Mouse (Mus musculus) left cerebral cortex, adult 2 months (tissue): ENCODE measurements around the gene Zic4. TPM values are rescaled to one million over a fixed set of nuclear protein-coding genes. Genes with fewer than 3 reads are reported as not detected.
A peak's percentile ranks its signal among the peaks of the same experiment; 100 is the strongest.

Experiments
- DNase-seq, 2 experiments: peaks; one replicate each; pipeline ENCODE4 v3.0.0; 2021 to 2022; ENCODE audit warnings: low spot score in 2 of 2, mixed read lengths in 1 of 2; ENCODE audit errors: extremely low spot score in 1 of 2
- H3K27ac ChIP-seq: fragments of 200-600 bp; 2 replicates; pipeline ENCODE4 v1.8.1; 2022
- H3K4me3 ChIP-seq: fragments of 200-600 bp; 2 replicates; pipeline ENCODE4 v1.8.1; 2022
- CTCF ChIP-seq: fragments of 200-600 bp; IDR thresholded peaks from 2 replicates; pipeline ENCODE4 v1.8.1; 2022; ENCODE audit warnings: antibody characterized with exemption, mild to moderate bottlenecking, moderate library complexity
- intact Hi-C: fragments of 180-260 bp; cut with DNase I; formaldehyde crosslinking; loops from one replicate; pipeline ENCODE4 v1.15.1; 2025
- total RNA-seq, 2 experiments: library from RNA; stranded (reverse); gene quantifications; 2 replicates each; pipeline ENCODE4 v1.2.3; 2021

Zic4 gene
- total RNA-seq, 2 experiments from 2014 or later: 4.0 to 4.6 TPM

DNA sequence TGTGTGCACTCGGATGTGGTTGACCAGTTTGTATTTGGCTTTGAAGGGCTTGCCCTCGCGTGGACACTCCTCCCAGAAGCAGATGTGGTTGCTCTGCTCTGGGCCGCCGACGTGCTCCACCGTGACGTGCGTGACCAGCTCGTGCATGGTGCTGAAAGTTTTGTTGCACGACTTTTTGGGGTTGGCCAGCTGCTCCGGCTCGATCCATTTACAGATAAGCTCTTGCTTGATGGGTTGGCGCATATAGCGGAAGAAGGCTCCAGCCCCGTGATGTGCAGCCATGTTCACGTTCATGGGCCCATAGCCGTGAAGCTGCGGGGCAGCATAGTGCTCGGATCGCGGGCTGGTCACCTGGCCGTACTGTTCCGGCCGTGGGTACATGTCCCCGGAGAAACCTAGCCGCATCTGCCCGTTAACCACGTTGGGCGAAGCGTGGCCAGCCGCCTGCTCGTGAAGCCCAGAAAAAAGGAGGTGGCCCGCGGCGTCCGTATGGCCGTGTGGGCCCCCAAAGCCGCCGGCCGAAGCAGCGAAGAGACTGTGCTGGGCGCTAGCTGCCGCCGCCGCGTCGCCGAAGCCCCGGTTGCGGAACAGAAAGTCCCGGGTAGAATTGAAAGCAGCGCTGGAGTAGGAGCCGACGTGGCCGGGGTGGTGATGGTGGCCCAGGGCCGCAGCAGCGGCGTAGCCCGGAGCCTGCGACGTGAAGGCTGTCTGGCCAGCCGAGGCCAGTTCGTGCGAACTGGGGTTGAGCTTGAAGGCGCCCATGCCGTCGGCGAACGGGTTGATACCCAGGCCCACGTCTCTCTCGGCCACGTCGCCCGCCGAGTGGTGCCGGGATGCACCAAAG, 2.1 kb downstream of the Zic4 start:
- H3K27ac ChIP-seq: no peak overlapping the region
- intact Hi-C loops: loop anchor here (5.0 kb wide), 1 partner anchor 232 kb away; no protein-coding TSS in a partner anchor
- TF ChIP-seq CTCF: no peak
- no peak for DNase-seq
- H3K4me3 ChIP-seq: peak overlapping the region; percentile 29

DNA sequence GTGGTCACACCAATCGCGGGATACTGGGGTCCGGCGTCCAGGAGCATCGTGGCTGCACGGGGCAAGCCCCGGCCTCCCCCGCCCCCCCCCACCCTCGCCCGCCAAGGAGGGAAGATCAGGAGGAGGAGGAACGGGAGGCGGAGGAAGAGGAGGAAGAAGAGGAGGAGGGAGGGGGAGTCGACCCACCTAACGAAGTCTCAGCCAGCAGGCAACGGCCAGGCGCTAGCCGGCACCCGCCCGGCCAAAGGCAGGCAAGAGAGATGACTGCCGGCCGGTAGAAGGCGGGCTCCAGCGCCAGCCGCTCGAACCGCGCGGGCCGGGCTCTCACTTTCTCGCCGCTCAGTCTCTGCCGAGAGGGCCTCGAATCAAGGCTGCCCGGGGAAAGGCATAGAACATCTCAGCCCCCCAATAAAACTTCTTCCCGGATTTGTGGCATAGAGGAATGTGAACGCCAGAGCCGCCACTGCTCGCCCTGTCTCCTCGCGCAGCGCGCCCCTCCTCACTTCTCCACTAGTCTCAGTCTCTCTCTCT, 2.8 kb downstream of the Zic4 start:
- no peak for DNase-seq
- peak overlapping the region; percentile 29 for H3K4me3 ChIP-seq
- no peak; the same call in 1 of the 2 replicates for TF ChIP-seq CTCF
- H3K27ac ChIP-seq: no peak overlapping the region
- intact Hi-C loops: loop anchor here (5.0 kb wide), 1 partner anchor 233 kb away; no protein-coding TSS in a partner anchor

DNA sequence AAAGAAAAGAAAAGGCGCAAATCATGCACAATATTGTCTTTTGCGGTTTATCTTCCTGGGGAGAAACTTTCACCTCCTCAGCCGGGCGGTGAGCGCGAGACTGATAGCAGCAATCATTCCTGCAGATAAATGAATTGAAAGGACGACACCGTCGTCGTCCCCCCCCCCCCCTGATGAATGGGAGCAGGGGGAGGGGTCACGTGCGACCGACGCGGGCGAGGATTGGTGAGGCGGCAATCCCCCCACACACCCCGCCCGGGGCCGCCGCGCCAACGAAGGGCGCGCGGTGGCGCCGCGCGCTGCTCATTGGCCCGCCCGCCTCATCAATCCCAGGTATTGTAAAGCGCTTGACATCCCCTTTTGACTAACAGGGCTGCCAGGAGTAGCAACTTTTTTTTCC, 3.5 kb downstream of the Zic4 start, which contains the start of gene Zic1:
TSS of gene Zic1 (minus strand) at position 147 of the 400 bp plus-strand sequence.
- H3K4me3 ChIP-seq: peak within 1 kb of the TSS; percentile 29
- intact Hi-C loops: no loop called here
- peak within 1 kb of the TSS; percentile 36; the same call in 1 of the 2 replicates for H3K27ac ChIP-seq
- TF ChIP-seq CTCF: no peak
- DNase-seq: no peak

DNA sequence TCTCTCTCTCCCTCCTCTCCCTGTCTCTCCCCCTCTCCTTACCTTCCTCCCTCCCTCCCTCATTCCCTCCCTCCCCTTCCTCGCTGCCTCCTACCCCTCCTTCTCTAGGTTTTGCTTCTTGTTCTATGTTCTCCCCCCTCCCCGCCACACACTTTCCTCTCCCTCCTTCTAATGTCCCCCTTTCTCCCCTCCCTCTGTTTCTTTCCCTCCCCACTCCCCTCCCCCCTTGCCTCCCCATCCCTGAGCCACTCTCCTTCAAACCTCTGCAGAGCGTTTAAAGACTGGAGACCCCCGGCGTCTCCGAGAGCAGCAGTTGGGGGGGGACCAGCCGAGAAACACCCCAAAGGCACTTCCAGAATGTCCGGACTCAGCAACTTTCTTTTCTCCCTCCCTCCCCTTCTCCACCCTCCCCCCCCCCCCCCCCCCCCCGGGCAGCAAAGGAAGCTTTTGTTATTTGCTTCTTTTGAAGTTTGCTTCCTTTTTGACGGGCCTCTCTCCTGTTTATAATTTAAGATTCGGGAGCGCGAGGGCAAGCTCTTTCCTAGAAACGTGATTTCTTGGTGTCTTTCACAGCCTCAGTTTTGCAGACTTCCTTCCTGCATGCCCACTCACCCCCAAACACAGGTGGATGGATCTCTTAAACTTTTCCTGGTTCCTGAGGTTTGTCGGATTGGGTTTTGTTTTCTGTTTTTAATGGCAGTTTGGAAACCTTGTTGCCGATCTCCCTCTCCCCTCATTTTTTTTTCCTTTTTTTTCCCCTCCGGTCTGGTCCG, 4.2 kb downstream of the Zic4 start:
- no peak for DNase-seq
- Histone ChIP-seq H3K27ac (peak overlapping the region; percentile 36; the same call in 1 of the 2 replicates), H3K4me3 (no peak overlapping the region; the same call in 1 of the 2 replicates)
- intact Hi-C loops: no loop called here
- no peak for TF ChIP-seq CTCF

DNA sequence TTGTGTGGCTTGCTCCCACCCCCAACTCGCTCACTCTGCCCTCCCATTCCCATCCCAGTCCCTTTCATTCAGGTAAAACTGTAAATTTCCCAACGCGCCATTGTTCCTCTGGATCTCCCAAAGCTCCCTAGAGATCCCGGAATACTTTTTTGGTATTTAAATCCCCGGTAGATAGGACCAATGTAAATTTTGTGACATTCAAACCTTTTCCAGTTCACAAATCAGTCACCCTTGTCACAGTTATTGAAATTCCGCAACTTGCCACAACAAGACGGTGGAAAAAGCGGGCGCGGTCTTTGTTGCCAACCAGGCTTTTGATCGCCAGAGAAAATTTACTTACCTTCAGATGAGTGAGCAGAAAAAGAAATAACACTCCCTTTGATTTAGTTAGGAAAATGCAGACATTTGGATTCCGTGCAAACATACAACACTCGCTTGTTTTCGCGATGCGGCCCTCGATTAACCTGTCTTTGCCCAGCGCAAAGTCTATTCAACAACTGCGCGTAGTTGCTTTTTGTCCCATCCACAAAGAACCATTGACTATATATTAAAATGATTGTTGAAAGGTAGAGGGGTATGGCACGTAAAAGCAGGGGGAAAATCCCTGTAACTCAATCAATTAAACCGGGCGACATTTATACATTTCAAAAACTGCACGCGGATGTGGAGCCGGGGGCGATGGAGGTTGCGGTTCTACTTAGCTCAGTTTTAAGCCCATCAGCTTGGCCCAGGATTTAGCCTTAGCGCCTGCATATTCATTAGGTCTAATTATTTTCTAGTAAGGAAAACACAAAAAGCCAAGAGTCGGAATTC, 5.0 kb downstream of the Zic4 start:
- no peak for DNase-seq
- intact Hi-C loops: no loop called here
- TF ChIP-seq CTCF: no peak
- peak overlapping the region; percentile 36; the same call in 1 of the 2 replicates for H3K27ac ChIP-seq
- peak overlapping the region; percentile 0; the same call in 1 of the 2 replicates for H3K4me3 ChIP-seq

DNA sequence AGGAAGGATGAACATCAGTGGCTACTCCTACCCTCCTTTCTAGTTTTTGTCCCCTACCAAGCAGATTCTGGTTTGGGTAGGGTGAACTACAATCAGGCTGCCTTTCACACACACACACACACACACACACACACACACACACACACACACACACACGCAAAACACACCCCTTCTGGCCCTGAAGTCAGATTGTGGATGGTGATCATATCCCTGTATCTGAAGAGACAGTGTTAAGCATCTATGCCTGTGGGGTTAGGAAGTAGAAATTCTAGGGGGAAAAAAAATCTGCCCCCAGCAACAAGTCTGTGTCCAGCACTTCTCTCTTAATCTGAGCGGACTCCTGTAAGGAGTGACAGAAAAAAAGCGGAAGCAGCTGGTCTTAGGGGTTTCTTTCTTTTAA, 5.9 kb downstream of the Zic4 start:
- no peak for TF ChIP-seq CTCF
- no peak overlapping the region for H3K4me3 ChIP-seq
- intact Hi-C loops: no loop called here
- H3K27ac ChIP-seq: no peak overlapping the region
- DNase-seq: no peak

DNA sequence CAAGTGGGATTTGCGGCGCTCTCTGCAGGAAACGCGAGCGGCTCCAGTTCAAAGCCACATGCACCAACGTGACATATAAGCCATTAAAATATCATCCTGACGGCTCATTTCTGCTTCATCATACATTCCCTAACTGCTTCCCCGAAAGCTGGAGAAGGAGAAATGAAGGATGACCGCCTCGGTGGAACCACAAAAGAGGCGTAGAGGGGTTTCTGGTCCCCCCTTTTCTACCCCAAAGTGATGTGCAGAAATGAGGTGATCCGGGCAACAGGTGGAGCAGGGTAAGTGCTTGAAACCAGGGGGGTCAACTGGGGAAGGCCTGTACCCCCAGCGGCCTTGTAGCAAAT, 6.7 kb downstream of the Zic4 start:
- no peak for DNase-seq
- intact Hi-C loops: no loop called here
- no peak overlapping the region for H3K4me3 ChIP-seq
- no peak overlapping the region for H3K27ac ChIP-seq
- TF ChIP-seq CTCF: no peak

DNA sequence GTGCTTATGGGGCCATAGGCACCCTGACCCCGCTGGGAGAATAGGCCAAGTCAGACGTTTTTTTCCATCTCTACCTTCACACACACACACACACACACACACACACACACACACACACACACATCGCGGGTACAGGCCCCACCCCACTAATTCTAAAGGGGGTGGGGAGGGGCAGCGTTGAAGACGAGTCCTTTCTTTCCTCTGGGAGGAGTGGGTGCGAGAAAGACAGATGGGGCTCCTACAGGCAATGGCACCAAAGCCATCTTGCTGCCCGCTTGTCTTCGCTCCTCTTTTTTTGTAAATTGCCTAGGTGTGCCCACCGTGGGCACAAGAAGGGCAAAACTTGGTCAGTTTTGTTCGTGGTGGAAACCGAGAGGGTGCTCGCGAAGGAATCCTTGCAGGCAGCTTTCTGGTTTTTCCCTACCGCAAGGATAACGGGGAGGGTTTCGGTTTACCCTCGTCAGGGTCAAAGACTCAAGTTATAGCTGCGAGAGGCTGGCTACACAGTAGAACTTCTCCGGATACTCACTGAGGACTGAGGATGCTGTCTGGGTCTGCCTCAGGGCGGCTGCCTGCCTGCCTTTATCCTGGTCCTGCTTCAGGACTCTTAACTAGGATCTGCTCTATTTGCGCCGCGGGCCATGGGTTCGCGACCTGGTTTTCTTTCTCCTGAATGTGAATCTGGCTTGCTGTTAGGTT, 7.2 kb downstream of the Zic4 start:
- no peak for TF ChIP-seq CTCF
- H3K4me3 ChIP-seq: no peak overlapping the region
- H3K27ac ChIP-seq: peak overlapping the region; percentile 59; the same call in 1 of the 2 replicates
- intact Hi-C loops: no loop called here
- DNase-seq: no peak

DNA sequence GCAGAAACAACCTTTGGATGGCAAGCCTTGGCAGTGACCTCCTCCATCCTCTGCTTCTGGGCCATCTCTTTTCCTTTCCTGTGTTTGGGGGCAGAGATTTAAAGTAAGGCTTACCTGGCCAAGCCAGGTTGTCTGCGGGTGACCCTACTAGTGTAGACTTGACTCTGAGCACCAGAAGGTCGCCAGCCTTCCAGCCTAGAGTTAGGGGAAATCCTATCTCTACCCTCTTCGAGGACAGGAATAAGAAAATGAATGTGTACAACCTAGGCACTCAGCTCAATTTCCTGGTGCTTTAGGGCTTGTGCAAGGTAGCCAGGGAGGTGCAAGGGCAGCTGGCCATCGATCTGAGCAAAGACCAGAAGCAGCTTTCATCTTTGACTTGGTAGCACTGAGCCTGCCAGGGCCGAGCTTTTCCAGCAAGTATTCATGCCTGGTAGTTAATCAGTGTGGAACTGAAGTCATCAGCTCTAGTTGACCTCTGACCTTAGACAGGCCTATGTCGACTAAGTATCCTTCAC, 8.0 kb downstream of the Zic4 start:
- DNase-seq: no peak
- TF ChIP-seq CTCF: no peak
- no peak overlapping the region for H3K4me3 ChIP-seq
- no peak overlapping the region for H3K27ac ChIP-seq
- intact Hi-C loops: no loop called here

DNA sequence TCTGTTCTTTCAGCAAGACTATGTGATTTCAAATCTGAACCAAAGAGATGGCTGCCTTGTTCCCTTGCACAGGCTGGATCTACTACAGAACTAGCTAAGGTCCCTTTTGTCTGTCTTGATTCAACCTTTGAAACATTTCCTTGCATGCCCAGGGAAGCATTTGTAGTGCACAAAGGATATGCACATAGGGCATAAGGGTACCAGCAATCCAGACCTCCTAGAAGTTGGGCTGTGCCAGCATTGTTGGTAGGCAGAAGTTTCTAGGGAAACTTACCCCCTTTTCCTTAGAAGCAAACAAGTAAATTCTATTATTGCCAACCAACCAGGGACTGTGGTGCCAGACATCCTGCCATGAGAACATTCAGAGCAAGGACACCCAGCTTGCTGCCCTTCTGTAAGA, 8.8 kb downstream of the Zic4 start:
- no peak for DNase-seq
- no peak overlapping the region for H3K4me3 ChIP-seq
- intact Hi-C loops: no loop called here
- H3K27ac ChIP-seq: no peak overlapping the region
- no peak for TF ChIP-seq CTCF
